Mouse (Mus musculus) brain, embryonic 18.5 days (tissue): ENCODE measurements around the gene Tomm22.
A peak's percentile ranks its signal among the peaks of the same experiment; 100 is the strongest.
"Not testable (repeated sequence)": the region's sequence is repeated elsewhere in the genome, so short reads cannot be mapped to it uniquely, and the experiment has no call there.

ENCODE experiments used
- DNase-seq: peaks from one replicate; pipeline ENCODE4 v3.0.0-alpha.2; 2012; ENCODE audit warnings: low read depth, low spot score

Gene Tomm22

DNA sequence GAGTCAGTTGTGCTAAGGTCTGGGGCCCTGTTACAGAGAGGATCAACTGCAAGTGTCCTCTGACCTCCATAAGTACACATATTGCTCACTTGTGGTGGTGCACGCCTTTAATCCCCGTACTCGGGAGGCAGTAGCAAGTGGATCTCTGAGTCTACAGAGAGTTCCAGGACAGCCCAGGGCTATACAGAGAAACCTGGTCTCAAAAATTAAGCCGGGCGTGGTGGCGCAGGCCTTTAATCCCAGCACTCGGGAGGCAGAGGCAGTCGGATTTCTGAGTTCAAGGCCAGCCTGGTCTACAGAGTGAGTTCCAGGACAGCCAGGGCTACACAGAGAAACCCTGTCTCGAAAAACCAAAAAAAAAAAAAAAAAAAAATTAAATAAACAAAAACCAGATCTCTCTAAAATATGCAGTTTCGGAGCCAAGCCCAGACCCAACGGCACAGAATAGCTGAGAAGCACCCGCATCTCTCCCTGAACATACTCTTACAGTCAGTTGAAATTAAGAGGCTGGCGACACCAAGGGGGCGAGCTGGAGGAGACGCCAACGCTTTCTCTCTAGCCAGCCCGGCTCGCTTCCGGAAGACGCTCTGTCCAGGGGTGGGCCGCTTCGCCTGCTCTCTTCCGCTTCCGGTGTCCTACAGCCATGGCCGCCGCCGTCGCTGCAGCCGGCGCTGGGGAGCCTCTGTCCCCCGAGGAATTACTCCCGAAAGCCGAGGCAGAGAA is at the start of gene Tomm22:
TSS of gene Tomm22 (plus strand) at position 613 of the 723 bp plus-strand sequence.
- peak; percentile 87 for DNase-seq

DNA sequence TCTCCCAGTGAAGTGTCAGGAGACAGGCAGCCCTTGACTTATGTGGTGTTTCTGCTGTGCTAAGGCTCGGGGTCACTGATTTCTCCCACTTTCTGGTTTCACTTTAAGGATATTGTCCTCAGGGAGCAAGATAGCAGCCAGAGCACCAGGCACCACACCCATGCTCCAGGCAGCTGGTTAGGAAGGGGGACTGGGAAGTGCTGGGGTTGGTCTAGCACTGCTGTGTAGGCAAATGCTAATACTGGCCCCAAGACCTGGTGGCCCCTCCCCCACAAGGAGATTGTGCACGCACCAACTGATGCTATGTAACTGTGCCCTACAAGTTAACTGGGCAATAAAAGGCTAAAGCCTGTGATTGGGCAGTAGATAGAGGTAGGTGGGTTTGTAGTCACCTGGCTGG is 40.2 kb upstream of the Tomm22 start:
- no peak for DNase-seq

DNA sequence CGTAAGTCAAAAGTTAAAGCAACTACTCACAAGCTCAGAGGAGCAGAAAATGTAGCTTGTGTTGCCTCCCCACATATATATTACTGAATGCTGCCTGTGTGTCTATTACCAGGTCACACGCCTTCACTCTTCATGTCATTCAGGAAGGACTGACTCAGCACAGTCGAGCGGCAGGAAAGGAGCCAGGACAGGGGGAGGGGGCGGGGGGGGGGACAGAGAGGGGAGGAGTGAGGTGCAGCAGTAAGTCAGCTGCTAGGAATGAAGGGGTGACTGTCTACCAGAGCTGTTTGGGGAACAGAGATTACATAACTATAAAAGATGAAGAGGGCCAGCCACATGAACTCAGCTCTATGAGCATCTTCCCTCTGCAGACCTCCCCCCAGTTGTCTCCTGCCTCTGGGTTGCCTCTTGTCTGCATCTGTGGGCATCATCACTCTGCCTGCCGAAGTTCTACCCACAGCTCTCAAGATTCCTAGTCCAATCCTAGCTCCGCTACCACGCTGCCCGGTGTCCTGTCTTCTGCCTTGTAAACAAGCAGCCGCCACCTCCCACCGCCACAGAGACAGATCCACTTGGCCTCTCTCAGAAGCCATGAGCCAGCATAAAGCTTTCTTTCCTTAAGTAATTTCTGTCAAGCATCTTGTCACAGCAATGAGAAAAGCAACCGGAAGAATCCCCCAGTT is 29.4 kb upstream of the Tomm22 start:
- DNase-seq = no peak

DNA sequence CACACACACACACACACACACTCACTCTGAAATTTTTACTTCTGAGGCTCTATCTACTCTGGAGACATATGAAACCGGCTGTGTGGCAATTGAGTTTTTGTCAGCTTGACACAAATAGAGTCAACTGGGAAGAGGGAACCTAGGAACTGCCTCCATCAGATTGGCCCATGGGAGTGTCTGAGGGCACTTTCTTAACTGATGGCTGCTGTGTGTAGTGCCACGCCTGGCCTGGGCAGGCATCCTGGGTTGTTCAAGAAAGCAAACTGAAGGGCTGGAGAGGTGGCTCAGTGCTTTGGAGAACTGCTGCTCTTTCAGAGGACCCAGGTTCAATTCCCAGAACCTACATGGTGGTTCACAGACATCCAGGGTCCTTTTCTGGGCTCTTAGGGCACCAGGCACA is 25.2 kb upstream of the Tomm22 start:
- DNase-seq = no peak

DNA sequence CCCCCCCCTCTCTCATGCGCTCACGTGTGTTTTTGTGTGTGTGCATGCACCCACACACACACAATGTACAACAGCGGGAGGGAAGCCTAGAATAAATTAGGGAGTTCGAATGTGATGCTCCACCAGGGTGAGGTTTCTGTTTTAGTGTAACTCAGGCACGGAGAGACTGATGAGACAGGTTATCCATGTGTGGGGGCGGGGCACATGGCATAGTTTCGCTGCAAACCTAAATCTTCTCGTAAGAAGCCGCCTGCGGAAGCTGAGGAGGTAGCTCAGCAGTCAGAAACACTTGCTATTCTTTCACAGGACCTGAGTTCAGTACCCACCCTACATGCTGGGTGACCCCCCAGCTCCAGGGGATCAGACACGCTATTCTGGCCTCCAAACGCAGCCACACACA is 22.5 kb upstream of the Tomm22 start:
- no peak for DNase-seq

DNA sequence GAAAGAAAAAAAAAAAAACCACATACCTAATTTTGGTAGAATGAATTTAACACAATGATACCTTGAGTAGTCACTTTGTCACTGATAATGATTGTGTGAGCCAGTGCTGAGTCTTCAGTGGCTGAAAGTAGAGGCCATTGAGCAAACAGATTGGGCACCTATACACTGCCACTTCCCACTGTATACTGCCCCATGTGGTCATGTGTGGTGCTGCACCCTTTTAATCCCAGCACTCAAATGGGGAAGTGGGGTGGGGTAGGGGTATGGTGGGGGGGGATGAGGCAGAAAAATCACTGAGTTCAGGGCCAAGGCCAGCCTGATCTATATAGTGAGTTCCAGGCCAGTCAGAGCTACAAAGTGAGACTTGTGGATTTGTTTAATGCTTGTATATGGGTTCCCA is 20.1 kb upstream of the Tomm22 start:
- DNase-seq = no peak

DNA sequence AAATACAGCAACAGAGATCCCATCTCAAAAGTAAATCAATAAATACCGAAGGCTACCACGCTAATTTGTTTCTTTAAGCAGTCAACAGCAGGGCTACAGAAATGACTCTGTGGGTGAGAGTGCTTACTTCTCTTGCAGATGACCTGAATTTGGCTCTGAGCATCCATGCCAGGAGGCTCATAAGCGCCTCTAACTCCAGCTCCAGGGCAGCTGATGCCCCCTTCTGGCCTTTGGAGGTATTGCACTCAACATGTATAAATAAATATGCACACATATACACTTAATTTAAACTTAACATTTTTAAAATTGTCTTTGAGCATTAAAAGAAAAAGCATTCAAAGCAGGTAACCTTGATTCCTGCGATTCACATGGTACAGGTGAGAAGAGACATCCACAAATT is 19.2 kb upstream of the Tomm22 start:
- DNase-seq = no peak

DNA sequence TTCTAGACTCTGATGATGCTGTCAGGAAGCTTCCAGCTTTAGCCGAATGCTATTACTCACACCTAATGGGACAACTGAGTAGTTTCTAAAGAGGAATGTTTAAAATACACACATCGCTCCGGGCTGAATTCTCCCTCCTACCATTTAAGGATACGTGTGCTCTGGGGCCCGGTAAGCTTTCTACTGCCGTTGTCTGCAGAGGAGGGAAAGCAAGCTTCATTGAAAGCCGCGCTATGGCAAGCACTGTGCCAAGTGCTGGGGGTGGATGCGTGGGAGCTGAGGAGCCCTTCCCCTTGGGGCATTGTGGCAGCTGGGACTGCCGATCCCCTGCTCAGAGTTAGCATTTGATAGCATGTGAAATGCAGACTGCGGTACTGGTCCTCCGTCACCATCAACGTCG is 14.2 kb upstream of the Tomm22 start:
- DNase-seq = no peak

DNA sequence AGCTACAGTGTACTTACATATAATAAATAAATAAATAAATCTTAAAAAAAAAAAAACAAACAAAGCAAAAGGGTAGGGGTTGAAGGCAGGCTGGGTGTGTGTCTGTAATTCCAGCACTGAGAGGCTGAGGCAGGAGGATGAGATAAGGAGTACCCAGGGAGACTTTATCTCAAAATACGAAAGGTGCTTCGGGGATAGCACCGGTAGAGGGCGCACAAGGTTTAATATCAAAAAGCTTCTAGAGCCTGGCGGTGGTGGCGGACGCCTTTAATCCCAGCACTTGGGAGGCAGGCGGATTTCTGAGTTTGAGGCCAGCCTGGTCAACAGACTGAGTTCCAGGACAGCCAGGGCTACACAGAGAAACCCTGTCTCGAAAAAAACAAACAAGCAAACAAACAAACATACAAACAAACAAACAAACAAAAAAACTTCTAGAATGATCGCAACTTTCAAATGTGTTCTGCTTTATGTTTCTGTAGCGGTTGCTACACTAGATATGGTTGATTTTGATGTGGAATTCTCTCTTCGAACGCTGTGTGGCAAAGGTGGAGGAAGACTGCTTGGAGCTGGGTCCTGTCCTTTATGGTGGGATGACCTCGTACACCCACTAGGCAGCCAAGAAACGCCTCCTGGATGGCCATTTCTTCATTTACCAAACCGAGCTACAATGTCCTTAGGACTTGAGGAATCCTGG is 12.7 kb upstream of the Tomm22 start:
- peak; percentile 40 for DNase-seq

DNA sequence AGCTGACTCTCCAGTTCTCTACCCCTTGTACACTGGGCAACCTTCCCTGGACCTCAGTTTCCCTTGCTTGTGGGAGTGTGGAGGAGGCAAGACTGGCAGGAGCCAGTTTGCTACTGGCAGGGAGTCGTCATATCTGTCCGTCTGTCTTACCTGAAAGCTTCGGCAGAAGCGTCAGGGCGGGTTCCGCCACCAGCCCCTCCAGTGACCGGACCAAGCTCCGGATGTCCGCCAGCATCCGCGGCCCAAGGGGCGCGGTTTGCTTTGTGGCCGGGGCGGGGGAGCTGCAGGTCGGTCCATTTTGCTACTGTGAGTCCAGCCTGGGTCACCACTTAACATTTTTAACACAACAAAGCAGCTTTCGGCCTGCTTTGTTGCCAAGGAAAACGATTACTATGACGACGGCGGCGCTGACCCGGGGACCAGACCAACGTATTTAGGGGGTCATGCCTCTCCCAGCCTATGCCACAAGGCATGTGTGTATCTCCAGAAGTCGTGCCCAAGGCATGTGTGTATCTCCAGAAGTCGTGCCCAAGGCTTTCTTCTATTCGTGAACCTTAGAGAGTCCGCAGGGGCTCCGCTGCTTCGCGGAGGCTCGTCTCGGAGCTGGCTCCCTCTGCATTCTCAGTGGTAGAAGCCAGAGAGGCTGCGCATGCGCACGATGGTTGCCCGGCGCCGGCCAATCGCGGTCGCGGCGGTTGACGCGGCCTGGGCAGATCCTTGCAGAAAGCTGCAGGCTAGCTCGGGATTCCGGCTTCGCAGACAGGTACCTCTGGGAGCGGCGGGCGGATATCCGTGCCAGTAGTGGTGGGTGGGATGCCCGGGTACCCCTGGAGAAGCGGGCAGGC is 11.9 kb upstream of the Tomm22 start, which contains the start of the genes Fam227a and Cby1:
TSS of gene Fam227a (minus strand) at position 426 of the 845 bp plus-strand sequence.
TSS of gene Cby1 (plus strand) at position 669 of the 845 bp plus-strand sequence.
- DNase-seq = peak; percentile 79

DNA sequence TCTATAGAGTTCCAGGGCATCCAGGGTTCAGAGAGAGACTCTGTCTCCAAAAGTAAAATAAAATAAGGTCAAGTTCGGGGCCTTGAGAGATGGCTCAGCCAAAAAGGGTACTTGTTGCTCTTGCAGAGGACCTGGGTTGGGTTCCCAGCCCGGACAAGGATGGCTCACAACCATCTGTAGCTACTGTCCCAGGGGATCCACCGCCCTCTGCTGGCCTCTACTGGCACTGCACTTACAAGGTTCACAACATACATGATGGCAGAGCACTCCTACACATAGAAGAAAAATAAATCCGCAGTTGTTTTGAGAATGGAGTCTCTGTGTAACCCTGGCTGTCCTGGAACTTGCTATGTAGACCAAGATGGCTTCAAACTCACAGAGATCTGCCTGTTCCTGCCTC is 8.8 kb upstream of the Tomm22 start:
- no peak for DNase-seq

DNA sequence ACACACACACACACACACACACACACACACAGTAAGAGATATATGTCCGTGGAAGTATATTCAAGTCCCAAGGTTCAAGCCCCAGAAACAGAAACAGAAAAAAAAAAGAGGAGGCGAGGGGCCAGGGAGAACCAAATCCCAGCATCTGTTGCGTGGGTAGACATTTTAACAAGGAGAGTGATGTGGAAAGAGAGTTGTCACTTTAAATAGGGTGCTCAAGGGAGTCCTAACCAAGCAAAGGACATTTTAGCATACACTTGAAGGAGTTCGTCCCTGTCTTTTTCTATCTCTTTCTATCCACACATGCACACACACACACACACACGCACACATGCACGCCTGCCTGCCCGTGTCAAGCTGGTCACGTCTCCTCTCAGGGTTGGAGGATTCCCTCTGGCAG is 6.0 kb upstream of the Tomm22 start:
- DNase-seq = no peak

DNA sequence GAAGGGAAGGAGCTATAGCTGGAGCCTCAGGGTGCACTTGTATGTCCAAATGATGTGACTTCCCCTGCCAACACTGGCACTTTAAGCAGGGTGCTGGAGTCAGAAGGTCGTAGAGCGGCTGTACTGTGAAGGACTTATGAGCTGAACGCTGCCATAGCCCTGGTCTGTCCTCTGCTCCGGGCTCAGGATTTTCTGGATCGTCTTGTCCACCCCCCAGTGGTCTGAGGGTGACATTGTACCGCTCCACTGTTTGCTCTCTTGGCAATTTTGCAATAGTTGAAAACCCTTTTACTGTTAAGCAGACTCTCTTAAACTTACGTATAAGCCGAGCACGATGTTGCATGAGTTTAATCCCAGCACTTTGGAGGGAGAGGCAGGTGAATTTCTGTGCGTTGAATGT is 1.5 kb upstream of the Tomm22 start:
- no peak for DNase-seq

DNA sequence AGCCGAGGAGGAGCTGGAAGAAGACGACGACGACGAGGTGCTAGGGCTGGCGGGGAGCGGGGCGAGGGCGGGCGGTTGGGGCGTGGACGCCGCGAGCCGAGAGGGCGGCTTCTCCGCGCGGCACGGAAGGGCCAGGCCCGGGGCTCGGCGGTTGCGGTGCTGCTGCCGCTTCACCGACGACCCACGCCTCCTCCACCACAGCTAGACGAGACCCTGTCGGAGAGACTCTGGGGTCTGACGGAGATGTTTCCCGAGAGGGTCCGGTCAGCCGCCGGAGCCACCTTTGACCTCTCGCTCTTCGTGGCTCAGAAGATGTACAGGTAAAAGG is 275 bp downstream of the Tomm22 start:
- no peak for DNase-seq

DNA sequence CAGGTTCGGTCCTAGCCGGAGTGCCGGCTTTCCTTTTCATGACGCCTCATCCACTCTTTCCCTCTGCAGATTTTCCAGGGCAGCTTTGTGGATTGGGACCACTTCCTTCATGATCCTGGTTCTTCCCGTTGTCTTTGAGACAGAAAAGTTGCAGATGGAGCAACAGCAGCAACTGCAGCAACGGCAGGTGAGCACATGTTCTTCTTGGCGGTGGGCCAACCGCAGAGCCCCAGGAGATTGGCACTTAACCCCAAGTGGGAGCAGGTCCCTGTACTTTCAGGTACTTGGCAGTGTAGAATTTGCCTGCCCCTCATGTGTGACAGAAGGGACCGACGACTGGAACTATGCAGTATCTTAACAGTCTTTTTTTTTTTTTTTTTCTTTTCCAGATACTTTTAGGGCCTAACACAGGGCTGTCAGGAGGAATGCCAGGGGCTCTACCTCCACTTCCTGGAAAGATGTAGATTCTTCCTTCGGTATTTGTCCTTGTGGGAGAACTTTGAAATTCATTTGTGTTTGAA is 1.2 kb downstream of the Tomm22 start:
- not testable (repeated sequence) for DNase-seq

DNA sequence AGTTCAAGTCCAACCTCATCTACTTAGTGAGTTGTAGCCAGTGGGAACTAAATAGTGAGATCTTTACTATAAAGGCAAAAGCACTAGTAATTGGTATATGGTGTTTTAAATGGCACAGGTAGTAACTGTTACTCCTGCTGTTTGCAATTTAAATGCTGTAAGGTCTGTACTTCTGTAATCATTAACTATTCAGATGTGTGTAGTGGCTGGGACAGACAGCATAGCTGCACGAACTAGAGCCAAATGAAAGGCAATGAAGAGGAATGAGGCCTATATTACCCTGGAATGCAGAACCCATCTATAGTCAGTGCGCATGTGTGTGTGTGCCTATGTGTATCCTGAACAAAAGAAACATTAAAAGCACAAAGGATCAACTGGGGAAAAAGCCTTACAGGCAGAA is 7.3 kb downstream of the Tomm22 start:
- DNase-seq = no peak

DNA sequence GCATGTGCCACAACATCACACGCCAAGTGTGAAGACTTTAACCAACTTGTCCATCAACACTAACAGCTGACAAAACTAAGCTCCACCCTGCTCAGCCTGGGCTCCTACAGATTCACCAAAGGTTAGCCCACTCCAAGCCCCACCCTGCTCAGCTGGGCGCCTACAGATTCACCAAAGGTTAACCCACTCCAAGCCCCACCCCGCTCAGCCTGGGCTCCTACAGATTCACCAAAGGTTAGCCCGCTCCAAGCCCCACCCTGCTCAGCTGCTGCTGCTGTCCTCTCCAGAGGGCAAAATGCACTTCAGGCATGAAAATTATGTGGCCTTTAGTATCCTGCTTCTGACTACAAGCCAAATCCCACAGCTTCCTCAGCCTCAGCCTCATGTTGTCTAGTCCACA is 11.3 kb downstream of the Tomm22 start:
- DNase-seq = no peak

DNA sequence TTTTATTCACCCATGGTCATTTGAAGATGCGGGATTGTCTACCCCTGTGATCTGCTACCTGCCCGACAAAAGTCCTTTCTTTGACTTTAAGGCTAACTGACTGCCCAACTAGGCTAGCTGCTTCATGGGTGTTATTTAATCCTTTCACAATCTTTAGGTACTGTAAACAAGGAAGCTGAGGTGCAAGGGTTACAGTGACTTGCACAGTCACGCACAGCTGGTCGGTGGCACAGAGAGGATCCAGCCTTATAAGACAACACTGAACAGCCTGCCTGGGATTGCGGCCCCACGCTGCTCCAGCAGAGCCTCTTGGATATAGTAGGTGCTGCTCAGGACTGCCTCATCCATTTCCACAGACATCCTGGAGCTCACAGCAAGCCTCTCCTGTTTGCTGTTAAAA is 12.5 kb downstream of the Tomm22 start:
- no peak for DNase-seq

DNA sequence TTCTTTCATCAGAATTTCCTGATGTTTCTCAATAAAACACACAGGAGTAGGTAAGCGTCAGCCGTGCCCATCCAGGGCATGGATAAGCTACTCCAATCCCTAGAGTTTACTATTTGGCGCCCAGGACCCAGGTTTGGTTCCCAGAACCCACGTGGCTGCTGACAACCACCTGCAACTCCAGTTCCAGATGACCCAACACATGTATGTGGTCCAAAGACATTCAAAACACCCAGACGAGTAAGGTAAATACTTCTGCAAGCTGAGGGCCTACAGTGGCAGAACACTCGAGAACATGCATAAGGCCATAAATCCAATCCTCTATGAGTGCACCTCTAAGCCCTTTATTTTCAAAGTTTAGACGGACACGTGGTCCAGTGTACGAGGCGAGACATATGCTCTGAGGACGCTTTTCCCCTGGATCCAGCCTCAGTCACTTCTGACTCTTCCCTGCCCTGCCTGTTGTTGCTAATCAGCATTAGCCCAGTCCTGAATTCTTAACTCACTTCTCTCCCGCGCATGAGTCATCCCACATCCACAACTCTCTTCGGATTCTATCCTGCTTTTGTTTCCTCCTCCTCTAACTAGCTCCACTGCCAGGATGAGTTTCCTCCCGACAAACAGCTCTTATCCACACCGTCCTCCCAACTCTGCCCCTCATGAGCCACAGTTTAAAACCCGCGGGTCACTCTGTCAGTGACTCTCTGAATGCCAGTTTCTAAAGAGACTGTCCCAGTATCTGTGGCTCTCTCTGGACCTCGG is 13.2 kb downstream of the Tomm22 start:
- no peak for DNase-seq

DNA sequence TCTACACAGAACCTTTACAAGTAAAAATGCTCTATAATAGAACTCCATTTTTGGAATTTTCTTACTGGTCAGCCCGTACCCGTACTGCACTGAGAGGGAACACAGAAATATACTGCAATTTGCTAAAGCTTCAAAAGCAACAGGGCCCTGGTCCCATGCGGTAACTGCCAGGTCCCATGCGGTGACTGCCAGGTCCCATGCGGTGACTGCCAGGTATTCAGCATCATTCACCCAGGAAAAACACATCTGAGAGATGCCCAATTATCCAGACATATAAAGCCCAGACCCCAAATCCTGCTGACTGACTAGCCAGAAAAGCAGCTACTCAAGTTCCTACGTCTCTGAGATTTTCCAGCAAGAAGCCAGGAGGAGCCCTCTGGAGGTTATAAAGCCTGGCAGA is 14.0 kb downstream of the Tomm22 start:
- DNase-seq = no peak

DNA sequence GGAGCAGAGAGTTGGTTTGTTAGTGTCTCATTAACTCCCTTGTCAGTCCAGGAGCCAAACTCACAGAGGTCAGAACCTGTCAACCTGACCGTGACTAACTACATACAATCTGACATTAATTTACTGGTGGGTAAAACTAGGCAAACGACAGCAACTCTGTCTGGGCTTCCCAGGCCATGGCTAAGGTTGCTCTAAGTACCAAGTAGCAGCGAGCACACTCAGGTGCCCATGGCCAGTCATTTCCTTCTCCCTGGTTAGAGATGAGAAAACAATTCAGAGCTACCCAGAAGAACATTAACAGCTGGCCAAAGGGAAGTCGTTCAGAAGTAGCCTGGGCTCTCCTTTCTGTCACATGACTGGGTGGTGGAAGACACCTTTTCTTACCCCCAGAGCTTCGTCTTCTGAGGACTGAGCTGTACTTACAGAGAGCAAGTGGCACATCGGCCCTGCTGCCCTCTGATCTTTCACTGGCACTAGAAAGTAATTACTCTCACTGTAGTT is 14.5 kb downstream of the Tomm22 start:
- DNase-seq = no peak
